Mouse (Mus musculus) liver, embryonic 16.5 days (tissue): ENCODE measurements around the gene Smarca2. TPM values are rescaled to one million over a fixed set of nuclear protein-coding genes. Genes with fewer than 3 reads are reported as not detected.

Experiments
- ATAC-seq: fragments of 200-750 bp; cut with Nextera tagmentation; 2 replicates; pipeline ENCODE4 v1.8.0; 2017; ENCODE audit warnings: low read depth, mild to moderate bottlenecking, moderate number of reproducible peaks, moderate library complexity
- H3K27ac ChIP-seq: fragments of 300-500 bp; sonication (generic); 2 replicates; pipeline ENCODE4 v1.5.1; 2014; ENCODE audit warnings: mild to moderate bottlenecking, low read length
- H3K27me3 ChIP-seq: fragments of 300-500 bp; sonication (generic); 2 replicates; pipeline ENCODE4 v1.6.1; 2014; ENCODE audit warnings: low read depth, low read length, mixed read lengths; ENCODE audit not compliant: control insufficient read depth, insufficient read depth
- H3K36me3 ChIP-seq: fragments of 300-500 bp; sonication (generic); 2 replicates; pipeline ENCODE4 v1.6.1; 2014; ENCODE audit warnings: mild to moderate bottlenecking; ENCODE audit not compliant: control insufficient read depth, insufficient read depth
- H3K4me1 ChIP-seq: fragments of 300-500 bp; sonication (generic); 2 replicates; pipeline ENCODE4 v1.6.1; 2014; ENCODE audit warnings: low read depth, low read length, mixed read lengths; ENCODE audit not compliant: control insufficient read depth
- H3K4me2 ChIP-seq: fragments of 300-500 bp; sonication (generic); 2 replicates; pipeline ENCODE4 v1.6.1; 2014; ENCODE audit warnings: low read depth, low read length, mixed read lengths
- H3K4me3 ChIP-seq: fragments of 300-500 bp; sonication (generic); 2 replicates; pipeline ENCODE4 v1.5.1; 2014; ENCODE audit warnings: low read depth, mild to moderate bottlenecking, low read length
- H3K9ac ChIP-seq: fragments of 300-500 bp; sonication (generic); 2 replicates; pipeline ENCODE4 v1.6.1; 2014; ENCODE audit warnings: low read depth, low read length
- H3K9me3 ChIP-seq: fragments of 300-500 bp; sonication (generic); replicated peaks from 2 replicates; pipeline ENCODE4 v1.6.1; 2016; ENCODE audit warnings: low read length; ENCODE audit not compliant: control insufficient read depth
- WGBS: fragments of 180-500 bp; shearing (Covaris S2); extraction: QIAGEN DNeasy Blood & Tissue Kit; methylation state at CpG from one replicate; pipeline ENCODE4 v1.1.7; 2014; ENCODE audit not compliant: insufficient replicate concordance; 5-methylcytosine and 5-hydroxymethylcytosine counted together
- polyA plus RNA-seq: library from polyadenylated mRNA; unstranded; fragments of >200 nt; fragmentation: Nextera tagmentation; extraction: Ambion mirVana; gene quantifications from 2 replicates; pipeline ENCODE4 v1.2.1, GENCODE M21; 2015

Smarca2 gene
- polyA plus RNA-seq, 1 experiment from 2014 or later = 5.4 TPM

DNA sequence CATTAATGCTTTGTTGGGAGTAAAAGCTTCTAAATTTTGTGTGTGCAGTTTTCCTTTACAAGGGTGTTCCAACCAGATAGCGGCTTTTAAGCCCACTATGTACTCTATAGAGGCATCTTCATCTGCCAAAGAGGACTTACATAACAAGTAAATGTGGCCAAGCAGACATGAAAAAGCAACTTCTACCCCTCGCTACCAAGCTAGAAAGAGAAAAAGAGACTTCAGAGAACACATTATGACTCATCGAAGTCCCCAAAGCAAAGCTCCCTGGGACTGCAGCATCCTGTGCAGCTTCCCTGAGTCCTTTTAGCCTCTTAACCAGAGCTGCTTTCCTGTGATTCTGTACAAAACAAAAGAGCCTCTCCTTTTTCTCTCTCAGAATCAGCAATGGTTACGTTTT lies 3.4 kb upstream of the Smarca2 start:
- Histone ChIP-seq H3K36me3 (no peaks in the 10 kb centered on the region), H3K9ac (no peak overlapping the region), H3K4me1 (peaks cover 4% of the 10 kb centered on the region; the same call in 1 of the 2 replicates), H3K27me3 (peaks cover 7% of the 10 kb centered on the region), H3K4me3 (no peak overlapping the region), H3K27ac (no peak overlapping the region), H3K4me2 (no peak overlapping the region), H3K9me3 (no peaks in the 10 kb centered on the region)
- no peak for ATAC-seq
- WGBS = 42% methylated on average over 4 of the region's 4 CpGs

DNA sequence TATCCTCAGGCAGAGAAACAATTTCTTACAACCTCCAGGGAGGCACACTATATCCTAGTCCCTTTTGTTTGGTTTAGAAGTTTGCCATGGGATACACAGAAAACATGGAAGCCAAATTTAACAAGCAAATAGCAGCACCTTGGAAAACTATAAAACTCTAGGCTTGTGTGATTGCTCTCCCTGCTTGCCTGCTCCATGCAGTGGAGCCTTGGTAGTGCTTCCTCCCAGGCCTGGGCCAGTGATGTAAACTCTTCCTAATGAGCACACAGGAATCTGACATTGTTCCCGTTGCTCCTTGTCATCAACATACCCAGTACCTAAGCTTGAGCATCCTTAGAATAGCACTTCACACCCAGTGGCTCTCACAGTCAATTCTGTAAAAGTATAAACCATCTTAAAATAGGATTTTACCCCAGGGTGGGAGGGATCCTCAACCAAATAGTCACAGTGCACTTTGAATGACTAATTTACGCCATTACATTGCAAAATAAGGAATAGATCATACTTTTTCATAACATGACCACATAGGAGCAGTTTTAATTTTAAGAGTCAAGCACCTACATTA lies 1.5 kb upstream of the Smarca2 start:
- H3K36me3 ChIP-seq = no peaks in the 10 kb centered on the region
- H3K9ac ChIP-seq = no peak overlapping the region
- no peaks in the 10 kb centered on the region for H3K9me3 ChIP-seq
- no peak overlapping the region for H3K4me3 ChIP-seq
- H3K4me1 ChIP-seq = peaks cover 8% of the 10 kb centered on the region
- no peak for ATAC-seq
- H3K4me2 ChIP-seq = no peak overlapping the region
- no peak overlapping the region for H3K27ac ChIP-seq
- peaks cover 23% of the 10 kb centered on the region for H3K27me3 ChIP-seq
- 58% methylated on average over 2 of the region's 2 CpGs for WGBS

GRCm38 (mm10) chr19:26603906-26604754 lies 720 bp upstream of the Smarca2 start:
- H3K27ac ChIP-seq = peak overlapping the region; percentile 64
- H3K9me3 ChIP-seq = no peaks in the 10 kb centered on the region
- H3K4me2 ChIP-seq = peak overlapping the region; percentile 98
- peaks cover 8% of the 10 kb centered on the region for H3K4me1 ChIP-seq
- H3K9ac ChIP-seq = peak overlapping the region; percentile 64
- H3K36me3 ChIP-seq = no peaks in the 10 kb centered on the region
- H3K4me3 ChIP-seq = peak overlapping the region; percentile 70
- peaks cover 23% of the 10 kb centered on the region for H3K27me3 ChIP-seq
- ATAC-seq = peak; percentile 9; the same call in 1 of the 2 replicates
- 4% methylated on average over 36 of the region's 36 CpGs for WGBS

- WGBS = under 1% methylated on average over 44 of the region's 44 CpGs
- no peak for ATAC-seq
- Histone ChIP-seq H3K4me1 (peaks cover 8% of the 10 kb centered on the region), H3K4me3 (peak overlapping the region; percentile 70), H3K9me3 (no peaks in the 10 kb centered on the region), H3K4me2 (peak overlapping the region; percentile 98), H3K27me3 (peaks cover 23% of the 10 kb centered on the region), H3K9ac (peak overlapping the region; percentile 61), H3K36me3 (no peaks in the 10 kb centered on the region), H3K27ac (peak overlapping the region; percentile 72)
These were observed 829 bp downstream of the Smarca2 start for GRCm38 (mm10) chr19:26605438-26606320.

- H3K4me2 ChIP-seq = peak overlapping the region; percentile 98
- peak overlapping the region; percentile 48 for H3K27ac ChIP-seq
- peak overlapping the region; percentile 61 for H3K9ac ChIP-seq
- ATAC-seq = peak; percentile 12; the same call in 1 of the 2 replicates
- peaks cover 10% of the 10 kb centered on the region for H3K4me1 ChIP-seq
- H3K36me3 ChIP-seq = no peaks in the 10 kb centered on the region
- WGBS = under 1% methylated on average over 62 of the region's 63 CpGs
- peaks cover 23% of the 10 kb centered on the region for H3K27me3 ChIP-seq
- H3K4me3 ChIP-seq = peak overlapping the region; percentile 70
- H3K9me3 ChIP-seq = no peaks in the 10 kb centered on the region
These were observed 1.7 kb downstream of the Smarca2 start for GRCm38 (mm10) chr19:26606321-26607155.

- Histone ChIP-seq H3K4me1 (peaks cover 11% of the 10 kb centered on the region), H3K27ac (peak overlapping the region; percentile 48), H3K4me3 (peak overlapping the region; percentile 70), H3K9me3 (no peaks in the 10 kb centered on the region), H3K36me3 (no peaks in the 10 kb centered on the region), H3K9ac (peak overlapping the region; percentile 55), H3K4me2 (peak overlapping the region; percentile 98), H3K27me3 (peaks cover 21% of the 10 kb centered on the region)
- WGBS = 1% methylated on average over 37 of the region's 56 CpGs
- ATAC-seq = peak; percentile 27
These were observed 2.3 kb downstream of the Smarca2 start for GRCm38 (mm10) chr19:26607156-26607536.

DNA sequence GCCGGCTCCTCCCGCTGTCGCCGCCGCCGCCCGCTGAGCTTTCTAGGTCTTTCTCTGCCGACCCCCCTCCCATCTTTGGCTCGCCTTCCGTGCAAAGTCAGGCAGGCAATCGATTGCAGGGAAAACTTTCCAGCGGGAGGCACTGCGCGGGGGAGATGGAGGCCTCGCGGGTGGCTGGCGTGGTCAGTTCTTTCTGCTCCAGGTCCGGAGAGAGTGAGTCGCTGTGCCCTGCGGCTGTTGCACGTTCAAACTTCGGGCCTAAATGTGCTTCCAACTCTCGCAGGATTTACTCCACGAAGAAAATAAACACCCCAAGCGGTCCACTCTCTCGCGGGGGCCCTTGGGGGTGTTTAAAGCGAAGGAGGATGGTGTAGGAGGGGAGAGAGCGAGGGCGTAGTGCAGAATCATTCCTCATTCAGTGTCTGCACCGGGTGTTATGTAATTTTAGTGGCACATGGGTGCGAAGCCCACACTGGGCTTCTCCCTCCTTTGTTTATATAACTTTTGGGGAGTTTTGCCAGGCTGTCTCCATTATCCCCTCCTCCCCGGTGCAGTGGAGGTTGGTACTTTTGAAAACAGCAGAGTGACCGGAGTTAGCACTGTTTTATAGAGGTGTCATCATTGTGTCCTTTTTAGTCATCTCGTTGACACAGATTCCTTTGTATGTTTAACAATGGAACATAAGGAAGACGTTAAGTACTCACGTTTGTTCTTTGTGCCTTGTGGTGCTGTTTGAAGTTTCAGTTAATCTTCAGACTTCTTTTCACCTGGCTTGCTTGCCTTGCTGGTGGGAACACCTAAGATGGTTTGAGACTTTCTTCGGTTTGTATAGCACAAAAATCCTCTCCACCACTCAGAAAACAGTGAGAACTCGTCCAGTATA lies 2.9 kb downstream of the Smarca2 start:
- Histone ChIP-seq H3K4me1 (peaks cover 14% of the 10 kb centered on the region), H3K9ac (peak overlapping the region; percentile 55), H3K4me2 (peak overlapping the region; percentile 98), H3K27me3 (peaks cover 21% of the 10 kb centered on the region), H3K9me3 (no peaks in the 10 kb centered on the region), H3K36me3 (no peaks in the 10 kb centered on the region), H3K27ac (no peak overlapping the region), H3K4me3 (peak overlapping the region; percentile 70)
- 3% methylated on average over 39 of the region's 39 CpGs for WGBS
- no peak for ATAC-seq
